Mouse (Mus musculus) layer of hippocampus, postnatal 10 days (tissue): Measurements from ENCODE around the gene Rabac1. TPM values are rescaled to one million over a fixed set of nuclear protein-coding genes. Genes with fewer than 3 reads are reported as not detected.

Experiments
- DNase-seq, 2 experiments: peaks; one replicate each; pipeline ENCODE4 v3.0.0; 2021; ENCODE audit warnings: low spot score in 2 of 2
- microRNA-seq, 2 experiments: library from miRNA; unstranded; fragments of <30 nt; microRNA quantifications; one replicate each; pipeline ENCODE4 v1.2.0; 2021
- total RNA-seq, 2 experiments: library from RNA; stranded (reverse); gene quantifications; 2 replicates each; pipeline ENCODE4 v1.2.3; 2021

The Rabac1 gene
- total RNA-seq, 2 experiments from 2014 or later, result 247 to 271 TPM

GRCm38 (mm10) chr7:24943641-24944040 is 28.9 kb downstream of the Rabac1 start:
- no peak for DNase-seq

- no peak for DNase-seq
Measured at GRCm38 (mm10) chr7:24931651-24932050, 40.9 kb downstream of the Rabac1 start.

GRCm38 (mm10) chr7:24930475-24930874 is 42.1 kb downstream of the Rabac1 start:
- no peak for DNase-seq

Small RNA genes within 50 kb of the gene (microRNA-seq; reads per million reads assigned to microRNA genes)
- gene Mir7046 (3.3 to 7.3 reads per million in 2 experiments), gene Mir7047 (13.0 to 23.7 reads per million in 2 experiments)

Other genes starting within 250 kb of the Rabac1 start
- gene Gm4763, start 245.8 kb downstream of the Rabac1 start, total RNA-seq, result not detected
- gene Cd177, start 212.4 kb downstream of the Rabac1 start, total RNA-seq, result not detected
- gene Ceacam10, start 195.5 kb downstream of the Rabac1 start, total RNA-seq, result not detected
- gene Gm9844, start 110.5 kb downstream of the Rabac1 start, total RNA-seq, result 1 to 10 TPM; 1.8 to 7.7 TPM
- gene Lypd4, start 102.8 kb downstream of the Rabac1 start, total RNA-seq, result not detected
- gene Dmrtc2, start 102.7 kb downstream of the Rabac1 start, total RNA-seq, result under 1 TPM in 1 of 2 experiments, not detected in 1; 0.27 TPM
- 100 to 1,000 TPM; 563 to 573 TPM for gene Rps19, start 88.4 kb downstream of the Rabac1 start, total RNA-seq
- gene Cd79a, start 75.4 kb downstream of the Rabac1 start, total RNA-seq, result not detected
- gene Arhgef1, start 69.8 kb downstream of the Rabac1 start, total RNA-seq, result 10 to 100 TPM; 83.0 to 97.9 TPM
- not detected for gene Gm4881, start 28.3 kb downstream of the Rabac1 start, total RNA-seq
- gene Atp1a3, start 33.2 kb upstream of the Rabac1 start, total RNA-seq, result 1,000 to 10,000 TPM; 1,908 to 2,310 TPM
- 100 to 1,000 TPM; 236 to 252 TPM for gene Grik5, start 99.6 kb upstream of the Rabac1 start, total RNA-seq
- gene Zfp574, start 99.8 kb upstream of the Rabac1 start, total RNA-seq, result 10 to 100 TPM; 21.4 to 23.2 TPM
- 10 to 100 TPM; 10.1 to 11.3 TPM for gene Pou2f2, start 207.0 kb upstream of the Rabac1 start, total RNA-seq
- gene Dedd2, start 247.9 kb upstream of the Rabac1 start, total RNA-seq, result 10 to 100 TPM; 22.2 to 26.3 TPM
- 1 to 10 TPM; 7.2 to 8.4 TPM for gene Zfp526, start 248.7 kb upstream of the Rabac1 start, total RNA-seq